Mouse (Mus musculus): ENCODE results near the gene Upf2.

- TF ChIP-seq POLR2A (IDR thresholded peaks at IDR 0.05; ENCODE audit: low read depth, low read length) (no peak), CTCF (IDR thresholded peaks at IDR 0.05; ENCODE audit: extremely low read depth, insufficient read length, insufficient replicate concordance, low read depth, low read length) (no peak)
Observed at GRCm38 (mm10) chr2:6055466-6055865, 104.2 kb downstream of the Upf2 start.

Measured in small intestine, adult 2 months (tissue).